Mouse (Mus musculus): ENCODE data around the gene Eif4h. TPM values are rescaled to one million over a fixed set of nuclear protein-coding genes. Genes with fewer than 3 reads are reported as not detected.
"Not testable (repeated sequence)": the region's sequence is repeated elsewhere in the genome, so short reads cannot be mapped to it uniquely, and the experiment has no call there.

Gene Eif4h
- polyA plus RNA-seq, 1 experiment from 2014 or later: 556 TPM

DNA sequence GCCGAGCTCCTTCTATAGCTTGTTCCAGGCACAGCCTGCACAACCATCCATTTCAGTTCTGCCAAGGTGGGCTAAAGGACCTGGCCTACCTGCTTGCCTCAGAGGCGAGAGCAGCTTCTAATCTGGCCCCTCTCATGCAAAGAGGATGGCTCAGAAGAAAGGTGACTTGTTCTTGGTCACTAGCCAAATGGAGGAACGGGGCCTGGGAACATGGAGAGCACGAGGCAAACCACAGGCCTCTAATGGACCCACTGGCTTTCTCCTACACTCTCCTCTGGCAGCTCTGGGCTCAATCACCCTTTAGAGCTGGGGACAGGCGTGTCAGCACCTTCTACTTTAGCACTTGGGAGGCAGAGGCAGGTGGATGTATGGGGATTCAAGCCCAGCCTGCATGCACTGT is 35.7 kb upstream of the Eif4h start:
- WGBS: 74% methylated on average over 5 of the region's 5 CpGs
- peaks cover 23% of the 10 kb centered on the region for H3K36me3 ChIP-seq
- DNase-seq (ENCODE audit: low spot score): no peak
- H3K4me1 ChIP-seq: peaks cover 55% of the 10 kb centered on the region
- no peaks in the 10 kb centered on the region for H3K27me3 ChIP-seq (ENCODE audit: low read depth, poor library complexity, severe bottlenecking)
- peak overlapping the region; percentile 47; the same call in 1 of the 2 replicates for H3K4me3 ChIP-seq
- no peaks in the 10 kb centered on the region for H3K9me3 ChIP-seq (replicated peaks)
- H3K27ac ChIP-seq (replicated peaks): peak overlapping the region; percentile 96

DNA sequence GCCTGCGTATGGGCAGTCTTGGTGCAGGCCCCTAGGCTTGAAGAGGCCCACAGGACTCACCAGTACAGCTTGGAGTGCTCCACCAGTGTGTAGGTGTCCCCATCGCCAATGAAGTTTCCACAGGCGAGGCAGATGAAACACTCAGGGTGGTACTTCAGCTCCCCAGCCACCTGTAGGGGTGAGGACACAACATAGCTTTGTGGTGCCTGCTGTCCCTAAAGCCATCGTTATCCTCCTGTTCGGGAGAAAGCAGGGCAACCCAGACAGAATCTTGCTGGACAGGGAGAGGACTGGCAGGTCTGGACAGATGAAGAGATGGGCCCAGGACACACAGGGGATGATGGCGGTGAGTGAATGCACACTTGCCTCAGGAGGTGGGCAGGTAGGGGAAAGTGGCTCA is 33.3 kb upstream of the Eif4h start:
- no peaks in the 10 kb centered on the region for H3K9me3 ChIP-seq (replicated peaks)
- no peak for DNase-seq (ENCODE audit: low spot score)
- H3K4me3 ChIP-seq: no peak overlapping the region
- H3K27me3 ChIP-seq (ENCODE audit: low read depth, poor library complexity, severe bottlenecking): no peaks in the 10 kb centered on the region
- H3K27ac ChIP-seq (replicated peaks): peak overlapping the region; percentile 71; the same call in 1 of the 2 replicates
- peaks cover 47% of the 10 kb centered on the region for H3K4me1 ChIP-seq
- H3K36me3 ChIP-seq: peaks cover 45% of the 10 kb centered on the region
- WGBS: 91% methylated on average over 6 of the region's 6 CpGs

DNA sequence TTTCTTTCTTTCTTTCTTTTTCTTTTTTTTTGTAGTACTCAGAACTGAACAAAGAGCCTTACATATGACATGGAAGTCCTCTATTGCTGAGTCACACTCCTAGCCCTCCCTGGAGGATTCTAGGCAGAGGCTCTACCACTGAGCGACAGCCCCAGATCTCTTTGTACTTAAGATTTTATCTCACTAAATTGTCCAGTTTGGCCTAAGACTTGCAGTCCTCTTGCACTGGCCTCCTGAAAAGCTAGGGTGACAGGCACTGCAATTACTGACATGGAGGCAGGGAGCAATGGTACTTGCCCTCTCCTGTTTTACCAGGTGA is 32.9 kb upstream of the Eif4h start:
- Histone ChIP-seq H3K4me1 (peaks cover 43% of the 10 kb centered on the region), H3K9me3 (replicated peaks) (no peaks in the 10 kb centered on the region), H3K4me3 (no peak overlapping the region), H3K27me3 (ENCODE audit: low read depth, poor library complexity, severe bottlenecking) (no peaks in the 10 kb centered on the region), H3K36me3 (peaks cover 50% of the 10 kb centered on the region), H3K27ac (replicated peaks) (peak overlapping the region; percentile 71)
- no peak for DNase-seq (ENCODE audit: low spot score)
- 97% methylated on average over 1 of the region's 1 CpGs for WGBS

DNA sequence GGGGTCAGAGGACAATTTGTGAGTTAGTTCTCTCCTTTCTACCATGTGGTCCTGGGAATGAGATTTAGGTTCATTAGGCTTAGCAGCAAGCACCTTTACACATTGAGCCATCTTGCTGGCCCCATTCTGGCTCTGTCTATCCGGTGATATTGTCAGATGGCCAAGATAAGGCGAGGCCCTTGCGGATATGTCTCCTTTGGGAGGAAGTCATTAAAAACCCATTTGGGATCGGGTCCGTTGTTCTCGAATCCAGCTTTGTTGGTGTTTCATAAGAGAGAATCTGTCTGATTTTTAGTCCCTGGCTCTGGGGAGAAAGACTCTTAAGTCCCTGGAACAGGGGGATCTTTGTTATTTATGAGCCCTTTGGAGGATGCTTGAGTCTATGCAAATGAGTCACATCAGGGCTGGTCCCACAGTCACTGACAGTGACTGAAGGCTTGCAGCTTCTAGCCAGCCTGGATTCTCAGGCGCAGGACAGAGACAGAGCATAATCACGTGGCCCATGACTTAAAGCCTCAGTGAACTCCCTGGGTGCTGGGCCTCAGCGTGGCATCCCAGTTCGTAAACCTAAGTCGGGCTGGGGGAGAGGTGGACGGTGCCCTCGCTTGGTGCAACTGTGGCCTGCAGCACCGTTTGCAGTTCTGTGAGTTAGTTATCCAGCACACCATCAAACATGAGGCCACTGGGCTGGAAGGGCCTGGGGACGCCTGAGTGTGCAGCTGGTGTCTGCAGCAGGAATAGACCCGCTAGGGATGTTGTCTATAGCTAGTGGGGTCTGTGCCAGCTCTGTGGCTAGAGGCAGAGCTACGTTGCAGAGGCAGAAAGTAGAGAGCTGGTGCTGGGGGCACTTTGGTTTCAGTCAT is 32.3 kb upstream of the Eif4h start:
- Histone ChIP-seq H3K27ac (replicated peaks) (peak overlapping the region; percentile 71), H3K9me3 (replicated peaks) (no peaks in the 10 kb centered on the region), H3K4me3 (no peak overlapping the region), H3K36me3 (peaks cover 53% of the 10 kb centered on the region), H3K27me3 (ENCODE audit: low read depth, poor library complexity, severe bottlenecking) (no peaks in the 10 kb centered on the region), H3K4me1 (peaks cover 37% of the 10 kb centered on the region)
- WGBS: 79% methylated on average over 17 of the region's 17 CpGs
- no peak for DNase-seq (ENCODE audit: low spot score)

DNA sequence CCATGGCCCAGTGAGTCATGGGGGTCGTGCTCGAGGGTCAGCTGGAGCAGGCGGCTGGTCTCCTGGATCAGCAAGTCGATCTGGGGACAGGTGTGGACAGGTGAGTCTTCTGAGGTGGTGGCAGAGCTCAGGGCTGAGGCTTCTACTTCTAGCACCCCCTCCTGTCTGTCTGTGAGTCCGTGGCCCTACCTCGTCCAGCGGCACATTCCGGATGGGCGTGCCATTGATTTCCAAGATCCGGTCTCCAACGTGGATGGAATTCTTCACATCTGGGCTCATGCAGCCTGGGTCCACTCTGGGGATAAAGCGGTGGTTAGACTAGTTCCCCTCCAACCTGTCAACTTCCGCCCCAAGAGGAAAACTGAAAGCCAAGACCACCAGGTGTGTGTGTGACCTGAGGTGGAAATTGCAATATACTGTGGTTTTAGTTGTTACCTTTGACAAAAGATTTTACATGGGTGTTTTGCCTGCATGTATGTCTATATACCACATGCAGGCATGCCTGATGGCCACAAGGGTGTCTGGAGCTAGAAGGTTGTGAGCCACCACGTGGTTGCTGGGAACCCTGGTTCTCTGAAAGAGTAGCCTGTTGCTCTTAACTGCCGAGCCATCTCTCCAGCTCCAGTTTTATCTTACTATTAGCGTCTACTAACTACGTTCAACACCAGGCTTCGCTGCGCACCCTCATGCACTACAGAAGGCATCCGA is 29.9 kb upstream of the Eif4h start:
- Histone ChIP-seq H3K4me1 (peaks cover 16% of the 10 kb centered on the region), H3K4me3 (no peak overlapping the region), H3K9me3 (replicated peaks) (no peaks in the 10 kb centered on the region), H3K36me3 (peaks cover 74% of the 10 kb centered on the region), H3K27me3 (ENCODE audit: low read depth, poor library complexity, severe bottlenecking) (no peaks in the 10 kb centered on the region), H3K27ac (replicated peaks) (no peak overlapping the region; the same call in 1 of the 2 replicates)
- DNase-seq (ENCODE audit: low spot score): no peak
- WGBS: 78% methylated on average over 20 of the region's 20 CpGs

DNA sequence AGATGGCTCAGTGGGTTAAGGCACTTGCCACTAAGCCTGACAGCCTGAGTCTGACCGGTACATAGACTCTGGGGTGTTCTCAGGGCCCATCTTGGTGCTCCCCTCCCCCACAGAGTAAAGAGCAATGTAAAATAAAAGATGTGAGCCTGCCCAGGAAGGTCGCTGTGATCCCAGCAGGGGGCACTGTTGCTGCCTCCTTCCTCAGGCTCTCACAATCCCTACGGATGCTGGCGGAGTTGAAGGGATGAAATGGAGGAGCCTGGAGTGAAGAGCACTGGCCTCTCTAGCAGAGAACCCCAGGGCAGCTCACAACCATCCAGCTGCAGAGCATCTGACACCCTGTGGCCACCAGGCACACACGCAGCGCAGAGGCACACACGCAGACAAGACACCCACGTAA is 29.2 kb upstream of the Eif4h start:
- Histone ChIP-seq H3K27ac (replicated peaks) (no peak overlapping the region; the same call in 1 of the 2 replicates), H3K4me3 (no peak overlapping the region), H3K27me3 (ENCODE audit: low read depth, poor library complexity, severe bottlenecking) (no peaks in the 10 kb centered on the region), H3K4me1 (peaks cover 16% of the 10 kb centered on the region), H3K9me3 (replicated peaks) (no peaks in the 10 kb centered on the region), H3K36me3 (peaks cover 81% of the 10 kb centered on the region)
- peak; percentile 67 for DNase-seq (ENCODE audit: low spot score)
- WGBS: 21% methylated on average over 8 of the region's 8 CpGs

DNA sequence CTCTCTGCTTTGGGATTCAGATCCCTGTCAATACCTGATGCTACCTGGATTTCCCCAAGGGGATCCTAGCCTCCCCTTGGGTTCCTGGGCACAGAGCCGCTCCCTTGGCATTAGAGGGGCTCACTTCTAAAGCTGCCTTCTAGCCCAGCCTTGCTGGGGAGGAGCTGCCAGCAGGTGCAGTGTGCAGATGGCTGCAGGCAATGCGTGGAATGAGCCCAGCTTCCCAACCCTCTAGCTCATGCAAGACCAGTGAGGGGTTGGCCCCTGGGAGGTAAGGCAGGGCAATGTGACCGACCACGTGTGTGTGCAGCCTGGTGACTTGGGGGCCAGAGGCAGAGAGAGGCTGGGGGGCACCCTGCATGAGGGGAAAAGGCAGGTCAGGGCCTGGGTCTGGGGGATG is 17.4 kb upstream of the Eif4h start:
- Histone ChIP-seq H3K9me3 (replicated peaks) (no peaks in the 10 kb centered on the region), H3K27me3 (ENCODE audit: low read depth, poor library complexity, severe bottlenecking) (no peaks in the 10 kb centered on the region), H3K4me1 (peaks cover 8% of the 10 kb centered on the region; the same call in 1 of the 2 replicates), H3K27ac (replicated peaks) (no peak overlapping the region), H3K4me3 (no peak overlapping the region), H3K36me3 (peaks cover 52% of the 10 kb centered on the region)
- 73% methylated on average over 4 of the region's 4 CpGs for WGBS
- DNase-seq (ENCODE audit: low spot score): no peak

DNA sequence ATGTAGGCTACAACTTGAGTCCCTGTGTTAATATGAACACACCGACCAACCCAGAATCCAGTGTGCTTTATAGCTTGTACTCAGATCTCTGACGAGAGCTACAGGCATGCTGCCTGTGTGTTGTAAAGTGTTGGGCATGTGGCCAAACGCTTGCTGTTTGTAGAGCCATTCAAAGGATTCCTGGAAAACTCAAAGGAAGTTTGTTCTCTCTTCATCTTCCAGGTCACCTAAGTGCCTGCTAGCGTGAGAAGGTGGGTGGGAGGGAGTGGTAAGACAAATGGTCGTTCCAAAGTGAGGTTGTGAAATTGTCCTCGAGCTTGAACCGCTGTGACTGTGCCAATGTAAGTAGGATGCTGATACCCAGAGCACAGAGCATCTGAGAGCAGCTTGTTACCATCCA is 12.7 kb upstream of the Eif4h start:
- peaks cover 7% of the 10 kb centered on the region; the same call in 1 of the 2 replicates for H3K4me1 ChIP-seq
- H3K36me3 ChIP-seq: peaks cover 8% of the 10 kb centered on the region
- 84% methylated on average over 7 of the region's 7 CpGs for WGBS

DNA sequence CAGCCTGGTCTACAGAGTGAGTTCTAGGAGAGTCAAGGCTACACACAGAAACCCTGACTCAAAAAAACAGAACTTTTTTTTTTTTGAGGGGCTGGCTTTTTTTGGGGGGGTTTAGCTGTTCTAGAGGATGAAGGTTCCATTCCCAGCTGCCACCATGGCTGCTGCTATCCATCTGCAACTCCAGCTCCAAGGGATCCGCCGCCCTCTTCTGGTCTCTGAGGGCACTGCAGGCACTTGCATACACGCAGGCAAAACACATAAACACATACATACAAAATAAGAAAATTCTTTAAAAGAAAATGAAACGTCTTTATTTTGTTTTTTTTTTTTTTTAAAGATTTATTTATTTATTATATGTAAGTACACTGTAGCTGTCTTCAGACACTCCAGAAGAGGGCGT is 11.6 kb upstream of the Eif4h start:
- DNase-seq (ENCODE audit: low spot score): peak; percentile 33
- Histone ChIP-seq H3K27me3 (ENCODE audit: low read depth, poor library complexity, severe bottlenecking) (no peaks in the 10 kb centered on the region), H3K36me3 (no peaks in the 10 kb centered on the region), H3K9me3 (replicated peaks) (no peaks in the 10 kb centered on the region; the same call in 1 of the 2 replicates), H3K27ac (replicated peaks) (no peak overlapping the region), H3K4me3 (no peak overlapping the region), H3K4me1 (no peaks in the 10 kb centered on the region)
- 51% methylated on average over 5 of the region's 5 CpGs for WGBS

More for the DNA sequence above, 12.7 kb upstream of the Eif4h start:
- H3K4me3 ChIP-seq: no peak overlapping the region
- no peak overlapping the region for H3K27ac ChIP-seq (replicated peaks)
- DNase-seq (ENCODE audit: low spot score): no peak
- H3K27me3 ChIP-seq (ENCODE audit: low read depth, poor library complexity, severe bottlenecking): no peaks in the 10 kb centered on the region
- no peaks in the 10 kb centered on the region; the same call in 1 of the 2 replicates for H3K9me3 ChIP-seq (replicated peaks)

DNA sequence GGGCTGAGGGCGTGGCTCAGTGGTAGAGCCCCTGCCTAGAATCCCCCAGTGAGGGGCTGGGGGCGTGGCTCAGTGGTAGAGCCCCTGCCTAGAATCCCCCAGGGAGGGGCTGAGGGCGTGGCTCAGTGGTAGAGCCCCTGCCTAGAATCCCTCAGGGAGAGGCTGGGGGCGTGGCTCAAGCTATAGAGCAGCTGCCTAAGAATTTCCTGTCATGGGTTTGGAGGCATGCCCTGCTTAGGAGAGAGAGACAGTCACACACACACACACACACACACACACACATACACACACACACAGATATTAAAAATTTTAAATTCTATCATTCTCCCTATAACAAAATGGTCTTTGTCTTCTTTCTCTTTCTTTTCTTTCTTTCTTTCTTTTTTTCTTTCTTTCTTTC is 9.7 kb upstream of the Eif4h start:
- H3K9me3 ChIP-seq (replicated peaks); H3K36me3 ChIP-seq; H3K4me3 ChIP-seq; H3K27ac ChIP-seq (replicated peaks); H3K4me1 ChIP-seq; DNase-seq (ENCODE audit: low spot score); H3K27me3 ChIP-seq (ENCODE audit: low read depth, poor library complexity, severe bottlenecking): not testable (repeated sequence)
- WGBS: 71% methylated on average over 4 of the region's 4 CpGs

DNA sequence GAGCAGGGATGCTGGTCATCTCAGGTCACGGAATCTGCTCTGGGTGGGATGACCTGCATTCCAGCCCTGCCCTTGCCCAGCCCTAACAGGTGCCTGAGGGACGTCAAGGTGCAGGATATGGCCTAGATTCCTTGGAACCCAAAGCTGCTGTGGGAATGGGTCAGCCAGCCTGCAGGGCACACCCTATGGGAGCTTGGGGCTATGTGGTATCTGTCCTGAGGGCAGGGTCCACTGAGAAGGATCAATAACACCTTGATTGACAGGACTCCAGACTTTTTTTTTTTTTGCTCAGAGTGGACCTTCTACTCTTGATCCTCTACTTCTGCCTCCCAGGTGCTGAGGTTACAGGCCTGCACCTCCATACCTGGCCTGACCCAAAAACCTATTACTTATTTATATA is 8.1 kb upstream of the Eif4h start:
- Histone ChIP-seq H3K27me3 (ENCODE audit: low read depth, poor library complexity, severe bottlenecking) (no peaks in the 10 kb centered on the region), H3K9me3 (replicated peaks) (no peaks in the 10 kb centered on the region; the same call in 1 of the 2 replicates), H3K36me3 (no peaks in the 10 kb centered on the region), H3K4me1 (no peaks in the 10 kb centered on the region), H3K4me3 (no peak overlapping the region), H3K27ac (replicated peaks) (no peak overlapping the region)
- no peak for DNase-seq (ENCODE audit: low spot score)
- WGBS: 74% methylated on average over 2 of the region's 2 CpGs

DNA sequence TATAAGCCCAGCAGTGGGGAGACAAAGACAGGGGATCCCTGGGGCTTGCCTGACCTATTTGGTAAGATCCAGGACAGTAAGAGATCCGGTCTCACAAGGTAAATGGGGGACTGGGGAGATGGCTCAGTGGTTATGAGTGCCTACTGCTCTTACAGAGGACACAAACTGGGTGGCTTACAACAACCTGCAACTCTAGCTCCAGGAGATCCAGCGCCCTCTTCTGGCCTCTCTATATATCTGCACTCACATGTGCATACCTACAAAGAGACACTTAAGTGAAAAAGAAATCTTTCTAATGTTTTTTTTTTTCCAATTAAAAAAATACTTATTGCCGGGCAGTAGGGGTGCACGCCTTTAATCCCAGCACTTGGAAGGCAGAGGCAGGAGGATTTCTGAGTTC is 7.2 kb upstream of the Eif4h start:
- WGBS: 66% methylated on average over 4 of the region's 4 CpGs
- H3K36me3 ChIP-seq: no peaks in the 10 kb centered on the region
- DNase-seq (ENCODE audit: low spot score): no peak
- H3K27me3 ChIP-seq (ENCODE audit: low read depth, poor library complexity, severe bottlenecking): no peaks in the 10 kb centered on the region
- no peak overlapping the region for H3K27ac ChIP-seq (replicated peaks)
- no peaks in the 10 kb centered on the region; the same call in 1 of the 2 replicates for H3K9me3 ChIP-seq (replicated peaks)
- no peaks in the 10 kb centered on the region for H3K4me1 ChIP-seq
- H3K4me3 ChIP-seq: no peak overlapping the region

DNA sequence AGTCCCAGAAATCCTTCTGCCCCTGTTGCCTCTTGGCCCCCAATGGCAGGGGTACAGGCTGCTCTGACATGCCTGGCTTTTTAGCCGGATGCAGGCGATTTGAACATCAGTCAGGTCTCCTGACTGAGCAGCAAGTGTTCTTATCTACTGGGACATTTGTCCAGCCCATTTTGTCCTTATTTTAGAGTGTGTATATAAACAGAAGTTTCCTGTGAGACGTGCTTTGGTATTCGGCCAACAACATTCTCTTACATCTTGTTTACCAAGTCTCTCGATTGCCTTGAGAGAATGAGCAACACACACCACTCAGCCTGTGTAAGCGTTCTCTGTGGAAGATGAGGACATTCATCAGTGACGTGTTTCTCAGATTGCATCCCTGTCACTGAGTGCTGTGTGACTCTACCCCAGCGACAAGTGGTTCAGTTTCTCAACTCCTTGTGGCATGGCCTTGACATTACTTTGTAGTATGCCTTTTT is 5.4 kb upstream of the Eif4h start:
- peaks cover 5% of the 10 kb centered on the region for H3K4me1 ChIP-seq
- H3K27ac ChIP-seq (replicated peaks): no peak overlapping the region
- H3K27me3 ChIP-seq (ENCODE audit: low read depth, poor library complexity, severe bottlenecking): no peaks in the 10 kb centered on the region
- DNase-seq (ENCODE audit: low spot score): no peak
- no peak overlapping the region for H3K4me3 ChIP-seq
- WGBS: 84% methylated on average over 8 of the region's 8 CpGs
- H3K9me3 ChIP-seq (replicated peaks): no peaks in the 10 kb centered on the region
- no peaks in the 10 kb centered on the region for H3K36me3 ChIP-seq
